Mouse (Mus musculus): Measurements from ENCODE around the gene Cped1. TPM values are rescaled to one million over a fixed set of nuclear protein-coding genes. Genes with fewer than 3 reads are reported as not detected.
"Not testable (repeated sequence)": the region's sequence is repeated elsewhere in the genome, so short reads cannot be mapped to it uniquely, and the experiment has no call there.

The Cped1 gene
- total RNA-seq, 2 experiments from 2014 or later, result 3.0 to 4.1 TPM

- intact Hi-C loops (cut with DNase I), result no loop called here
- no peak for DNase-seq (ENCODE audit: low spot score in 2 of 2)
Measured at GRCm38 (mm10) chr6:22205751-22206121, 220.0 kb downstream of the Cped1 start.

DNA sequence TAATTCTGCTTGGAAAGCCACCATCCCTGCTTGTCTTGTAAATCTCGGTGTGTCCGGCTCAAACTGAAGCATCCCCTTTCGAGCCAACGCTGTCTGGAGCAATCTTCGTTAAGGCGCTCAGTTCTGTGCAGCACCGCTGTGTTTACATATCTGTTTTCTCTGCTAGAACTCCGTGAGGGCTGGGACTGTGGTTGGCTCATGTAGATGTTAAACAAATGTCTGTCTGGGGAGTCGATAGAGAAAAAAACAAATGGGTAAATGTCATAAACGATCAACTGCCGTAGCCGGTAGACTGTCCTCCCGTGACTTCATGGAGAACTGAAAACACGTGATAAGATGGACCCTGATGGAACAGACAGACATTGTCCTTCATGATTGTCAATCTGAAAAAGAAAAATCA lies 220.5 kb downstream of the Cped1 start:
- peak; percentile 5 to 7 for DNase-seq (ENCODE audit: low spot score in 2 of 2)
- intact Hi-C loops (cut with DNase I), result no loop called here

DNA sequence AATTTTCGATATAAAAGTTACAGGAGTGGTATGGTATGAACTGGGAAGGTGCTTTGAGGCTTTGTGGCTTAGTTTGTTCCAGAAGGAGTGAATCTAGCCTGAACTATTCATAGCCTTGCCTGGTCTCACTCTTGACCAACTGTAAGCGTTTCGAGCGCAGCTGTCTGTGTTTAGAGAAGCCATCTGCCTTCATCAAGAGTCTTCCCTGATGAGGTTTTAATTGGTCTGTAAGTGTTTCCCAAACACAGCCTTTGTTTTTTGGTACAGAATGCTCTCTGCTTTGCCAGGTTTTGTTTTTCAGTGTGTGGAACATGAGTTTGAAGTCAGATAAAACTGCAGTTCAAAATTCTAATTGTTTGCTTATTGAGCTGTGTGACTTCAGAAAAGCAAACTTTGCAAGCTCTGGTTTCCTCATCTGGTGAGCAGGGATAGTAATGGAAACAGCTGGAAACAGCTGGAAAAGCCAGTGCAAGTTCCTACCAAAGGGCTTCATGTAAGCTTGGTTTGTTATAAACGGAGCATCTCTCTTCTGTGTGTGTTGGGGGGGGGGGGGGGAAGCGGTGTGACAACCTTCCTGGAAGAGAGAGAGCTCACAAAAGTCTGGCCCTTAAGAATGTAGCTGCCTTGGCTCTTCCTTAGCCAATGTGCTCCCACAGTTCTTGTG lies 221.0 kb downstream of the Cped1 start:
- DNase-seq (ENCODE audit: low spot score in 2 of 2), result peak in 1 of 2 experiments; percentile 9
- intact Hi-C loops (cut with DNase I), result no loop called here

DNA sequence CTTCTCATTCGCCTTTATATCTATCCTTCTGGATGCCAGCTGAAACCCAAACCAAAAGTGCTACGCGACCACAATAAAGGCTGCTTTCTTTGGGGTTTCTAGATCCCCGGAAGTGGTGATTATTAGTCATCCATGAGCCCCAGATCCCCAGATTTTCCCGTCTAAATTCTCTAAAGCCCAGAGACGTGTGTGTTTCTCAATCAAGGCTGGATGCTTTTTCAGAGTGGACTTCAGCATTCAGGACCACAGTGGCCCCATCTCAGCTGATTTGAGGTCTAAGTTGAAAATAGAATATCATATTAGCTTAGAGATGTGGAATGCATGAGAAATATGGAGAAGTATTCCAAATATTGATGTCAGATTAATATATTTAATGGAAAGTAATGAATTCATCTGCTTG lies 226.4 kb downstream of the Cped1 start:
- intact Hi-C loops (cut with DNase I), result no loop called here
- DNase-seq (ENCODE audit: low spot score in 2 of 2), result no peak

- no peak for DNase-seq (ENCODE audit: low spot score in 2 of 2)
- intact Hi-C loops (cut with DNase I), result no loop called here
Measured at GRCm38 (mm10) chr6:22213187-22213586, 227.5 kb downstream of the Cped1 start.

- no peak for DNase-seq (ENCODE audit: low spot score in 2 of 2)
- intact Hi-C loops (cut with DNase I), result no loop called here
Measured at GRCm38 (mm10) chr6:22213813-22214212, 228.1 kb downstream of the Cped1 start.

- no peak for DNase-seq (ENCODE audit: low spot score in 2 of 2)
- intact Hi-C loops (cut with DNase I), result no loop called here
Measured at GRCm38 (mm10) chr6:22214665-22215064, 228.9 kb downstream of the Cped1 start.

DNA sequence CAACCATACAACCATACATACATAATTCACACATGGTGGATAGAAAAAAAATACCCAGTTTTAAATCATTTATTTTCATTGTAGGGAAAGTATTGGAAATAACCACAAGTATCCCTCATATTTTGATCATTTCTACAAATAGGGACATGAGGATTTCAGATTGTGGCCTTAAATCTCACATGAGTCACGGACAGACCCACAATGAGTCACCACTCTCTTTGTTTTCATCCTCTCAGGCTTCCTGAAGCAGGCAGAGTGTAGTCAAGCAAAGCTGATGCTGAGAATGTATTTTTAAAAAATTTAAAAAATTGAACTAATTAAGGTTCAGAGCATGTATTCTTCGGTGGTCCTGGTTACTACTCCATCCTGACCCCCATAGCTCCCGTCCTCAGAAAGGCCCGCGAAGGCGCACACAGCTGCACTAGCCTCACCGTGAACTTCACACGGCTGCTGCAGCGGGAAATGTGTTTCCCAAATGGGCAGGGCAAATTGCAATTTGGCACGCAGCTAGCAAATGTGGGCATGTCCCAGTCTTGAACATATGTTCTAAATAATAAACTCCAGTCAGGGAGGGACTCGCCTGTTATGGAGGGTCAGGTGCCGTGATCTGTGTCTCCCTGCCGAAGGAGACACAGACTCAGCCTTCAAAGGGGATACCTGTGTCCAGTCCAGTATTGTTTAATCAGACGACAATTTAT lies 230.7 kb downstream of the Cped1 start:
- intact Hi-C loops (cut with DNase I), result no loop called here
- DNase-seq (ENCODE audit: low spot score in 2 of 2), result no peak

GRCm38 (mm10) chr6:22221134-22221533 lies 235.4 kb downstream of the Cped1 start:
- intact Hi-C loops (cut with DNase I), result no loop called here
- no peak for DNase-seq (ENCODE audit: low spot score in 2 of 2)

- intact Hi-C loops (cut with DNase I), result no loop called here
Measured at GRCm38 (mm10) chr6:22222087-22222486, 236.4 kb downstream of the Cped1 start.

GRCm38 (mm10) chr6:22222947-22223346 lies 237.2 kb downstream of the Cped1 start:
- DNase-seq (ENCODE audit: low spot score in 2 of 2), result no peak
- intact Hi-C loops (cut with DNase I), result no loop called here

More at GRCm38 (mm10) chr6:22222087-22222486, 236.4 kb downstream of the Cped1 start:
- no peak for DNase-seq (ENCODE audit: low spot score in 2 of 2)

GRCm38 (mm10) chr6:22224351-22224750 lies 238.6 kb downstream of the Cped1 start:
- DNase-seq (ENCODE audit: low spot score in 2 of 2), result no peak
- intact Hi-C loops (cut with DNase I), result no loop called here

- intact Hi-C loops (cut with DNase I), result no loop called here
- no peak for DNase-seq (ENCODE audit: low spot score in 2 of 2)
Measured at GRCm38 (mm10) chr6:22231244-22231643, 245.5 kb downstream of the Cped1 start.

DNA sequence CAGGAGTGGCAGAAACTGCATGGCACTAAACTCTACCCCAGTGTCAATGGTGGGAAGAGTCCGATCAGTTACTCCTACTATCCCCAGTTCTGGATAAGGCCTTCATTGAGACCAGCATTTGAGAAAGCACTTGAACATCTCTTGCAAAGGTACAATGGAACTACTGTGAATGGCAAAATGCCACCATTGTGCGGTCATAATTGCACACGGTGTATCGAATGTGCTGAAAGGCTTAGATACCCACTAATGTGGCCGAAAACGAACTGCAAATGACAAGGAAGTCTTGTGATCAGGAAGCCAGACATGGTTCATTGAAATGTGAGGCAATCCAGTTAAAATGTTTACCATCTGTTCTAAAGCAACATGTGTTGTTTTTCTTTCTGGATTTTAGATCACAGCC lies 247.8 kb downstream of the Cped1 start:
- DNase-seq (ENCODE audit: low spot score in 2 of 2), result no peak
- intact Hi-C loops (cut with DNase I), result no loop called here

GRCm38 (mm10) chr6:22235133-22235532 lies 249.4 kb downstream of the Cped1 start:
- DNase-seq (ENCODE audit: low spot score in 2 of 2), result no peak
- intact Hi-C loops (cut with DNase I), result no loop called here

GRCm38 (mm10) chr6:22243321-22243720 lies 257.6 kb downstream of the Cped1 start:
- intact Hi-C loops (cut with DNase I), result no loop called here
- no peak for DNase-seq (ENCODE audit: low spot score in 2 of 2)

DNA sequence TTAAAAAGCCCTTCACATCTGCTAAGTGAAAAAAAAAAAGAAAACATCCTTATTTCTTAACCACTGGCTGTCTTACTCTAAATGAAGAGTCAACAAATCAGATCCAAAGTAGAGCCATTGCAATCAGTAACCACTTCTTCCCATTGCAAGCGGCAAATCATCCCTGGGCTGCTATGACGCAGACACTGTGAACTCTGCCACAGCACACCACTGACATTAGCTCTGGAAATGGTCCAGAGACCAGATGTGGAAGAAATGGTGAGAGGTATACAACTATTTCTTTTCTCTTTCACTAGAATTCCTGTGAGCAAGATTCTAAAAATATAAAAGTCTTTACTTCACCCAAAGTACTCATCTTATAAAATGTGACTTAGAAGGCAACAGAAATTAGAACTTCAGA lies 261.0 kb downstream of the Cped1 start:
- intact Hi-C loops (cut with DNase I), result no loop called here
- DNase-seq (ENCODE audit: low spot score in 2 of 2), result no peak

DNA sequence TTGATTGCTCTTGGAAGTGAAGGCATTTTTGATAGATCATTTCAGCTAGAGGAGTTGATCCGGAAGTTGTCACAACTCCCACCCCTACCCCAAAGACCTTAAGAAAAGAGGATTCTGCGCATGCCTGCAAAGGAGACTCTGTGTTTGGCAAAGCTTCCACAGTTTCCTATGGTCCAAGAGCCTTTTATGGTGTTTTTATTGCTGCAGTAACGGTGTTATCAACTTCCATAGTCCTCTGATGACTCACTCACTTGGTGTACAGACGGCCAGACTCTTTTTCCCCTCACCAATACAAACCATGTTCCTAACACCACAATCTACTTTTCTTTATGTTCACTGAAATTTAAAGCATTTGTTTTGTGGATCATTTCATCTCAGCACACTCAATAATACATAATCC lies 273.1 kb downstream of the Cped1 start:
- intact Hi-C loops (cut with DNase I), result no loop called here
- DNase-seq (ENCODE audit: low spot score in 2 of 2), result no peak

GRCm38 (mm10) chr6:22262519-22262918 lies 276.8 kb downstream of the Cped1 start:
- intact Hi-C loops (cut with DNase I), result no loop called here

GRCm38 (mm10) chr6:22264094-22264493 lies 278.4 kb downstream of the Cped1 start:
- intact Hi-C loops (cut with DNase I); DNase-seq (ENCODE audit: low spot score in 2 of 2): not testable (repeated sequence)

More at GRCm38 (mm10) chr6:22262519-22262918, 276.8 kb downstream of the Cped1 start:
- no peak for DNase-seq (ENCODE audit: low spot score in 2 of 2)

DNA sequence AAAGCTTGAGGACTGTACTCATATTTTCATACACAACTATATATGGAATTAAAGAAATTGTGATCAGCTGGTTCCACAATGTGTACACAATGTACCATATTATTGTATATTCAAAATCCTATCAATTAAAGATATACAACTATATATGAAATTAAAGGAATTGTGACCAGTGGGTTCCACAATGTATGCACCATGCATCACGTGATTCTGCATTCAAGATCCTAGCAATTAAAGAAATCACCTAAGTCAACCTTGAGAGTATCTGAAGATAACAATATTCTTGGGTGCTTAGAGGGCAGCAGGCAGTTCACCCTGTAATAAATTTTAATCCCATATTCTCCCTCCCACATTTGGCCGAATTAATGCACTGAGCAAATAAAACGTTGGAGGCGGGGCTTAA lies 280.3 kb downstream of the Cped1 start:
- DNase-seq (ENCODE audit: low spot score in 2 of 2), result no peak
- intact Hi-C loops (cut with DNase I), result no loop called here
